Mouse (Mus musculus): ENCODE measurements around the gene Lcorl. TPM values are rescaled to one million over a fixed set of nuclear protein-coding genes. Genes with fewer than 3 reads are reported as not detected.

Lcorl gene
- total and polyA plus RNA-seq, 3 experiments, result 0.57 to 7.8 (median 7.1) TPM

GRCm38 (mm10) chr5:45679955-45680354 lies 177.5 kb downstream of the Lcorl start:
- H3K9ac ChIP-seq (ENCODE audit: low read depth, low read length), result no peak overlapping the region
- H3K4me1 ChIP-seq (ENCODE audit: control insufficient read depth, insufficient read depth, low read length), result no peaks in the 10 kb centered on the region
- H3K36me3 ChIP-seq (ENCODE audit: control insufficient read depth, insufficient read depth, low read length), result no peaks in the 10 kb centered on the region
- intact Hi-C loops (cut with DNase I), result loop anchor here (10.0 kb wide), 1 partner anchor 1455 kb away; the partner anchor contains the start of gene Tapt1
- no peak overlapping the region for H3K27ac ChIP-seq
- no peaks in the 10 kb centered on the region for H3K79me2 ChIP-seq (replicated peaks; ENCODE audit: control insufficient read depth, insufficient read depth, low read length)
- DNase-seq, result no peak
- TF ChIP-seq EP300 (IDR thresholded peaks at IDR 0.05; ENCODE audit: insufficient read depth, low read depth, low read length) (no peak), CTCF (IDR thresholded peaks at IDR 0.05) (no peak), POLR2A (IDR thresholded peaks at IDR 0.05; ENCODE audit: insufficient read depth, low read depth, low read length) (no peak)
- H3K4me3 ChIP-seq, result no peak overlapping the region
- H3K27me3 ChIP-seq (ENCODE audit: control insufficient read depth, insufficient read depth, low read length), result no peaks in the 10 kb centered on the region

DNA sequence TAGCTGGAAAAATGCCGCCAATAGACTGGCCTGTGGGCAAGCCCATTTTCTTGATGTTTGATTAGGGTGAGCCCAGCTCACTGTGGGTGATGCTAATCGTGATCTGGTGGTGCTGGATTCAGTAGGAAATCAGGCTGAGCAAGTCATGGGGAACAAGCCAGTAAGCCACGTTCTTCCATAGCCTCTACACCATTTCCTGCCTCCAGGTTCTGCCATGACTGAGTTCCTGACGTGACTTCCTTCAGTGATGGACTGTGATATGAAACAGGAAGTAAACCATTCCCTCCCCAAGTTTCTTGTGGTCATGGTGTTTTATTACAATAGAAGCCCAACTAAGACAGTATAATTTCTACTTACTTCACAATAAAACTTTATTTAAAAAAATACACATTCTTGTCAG lies 179.8 kb downstream of the Lcorl start:
- no peak for TF ChIP-seq CTCF (IDR thresholded peaks at IDR 0.05)
- Histone ChIP-seq H3K4me3 (no peak overlapping the region), H3K27me3 (ENCODE audit: control insufficient read depth, insufficient read depth, low read length) (no peaks in the 10 kb centered on the region), H3K79me2 (replicated peaks; ENCODE audit: control insufficient read depth, insufficient read depth, low read length) (no peaks in the 10 kb centered on the region), H3K9ac (ENCODE audit: low read depth, low read length) (no peak overlapping the region), H3K36me3 (ENCODE audit: control insufficient read depth, insufficient read depth, low read length) (no peaks in the 10 kb centered on the region), H3K4me1 (ENCODE audit: control insufficient read depth, insufficient read depth, low read length) (no peaks in the 10 kb centered on the region), H3K27ac (no peak overlapping the region)
- 62% methylated on average over 4 of the region's 4 CpGs for WGBS
- intact Hi-C loops (cut with DNase I), result loop anchor here (10.0 kb wide), 1 partner anchor 1453 kb away; the partner anchor contains the start of gene Tapt1
- no peak for DNase-seq

DNA sequence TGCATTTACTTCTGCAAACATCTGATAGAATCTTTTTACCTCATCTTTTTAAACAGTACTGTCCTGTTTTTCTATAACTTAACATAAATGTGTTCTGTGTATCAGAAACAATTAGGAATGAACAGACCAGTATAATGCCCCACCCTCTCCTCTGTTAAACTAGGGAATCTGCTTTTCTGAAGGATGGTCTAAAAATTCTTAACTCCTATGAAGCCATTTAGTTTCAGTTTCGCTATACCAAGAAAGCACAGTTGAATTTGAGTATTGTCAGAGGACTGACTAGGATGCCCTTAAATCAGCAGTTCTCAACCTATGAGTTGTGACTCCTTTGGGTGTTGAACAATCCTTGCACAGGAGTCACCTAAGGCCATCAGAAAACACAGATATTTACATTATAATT lies 182.4 kb downstream of the Lcorl start:
- no peaks in the 10 kb centered on the region for H3K79me2 ChIP-seq (replicated peaks; ENCODE audit: control insufficient read depth, insufficient read depth, low read length)
- H3K4me1 ChIP-seq (ENCODE audit: control insufficient read depth, insufficient read depth, low read length), result 0 out of 2 replicates have a peak, but pooled peaks cover 1% of the 10 kb centered on the region
- H3K4me3 ChIP-seq, result no peak overlapping the region
- TF ChIP-seq CTCF (IDR thresholded peaks at IDR 0.05) (no peak), POLR2A (IDR thresholded peaks at IDR 0.05; ENCODE audit: insufficient read depth, low read depth, low read length) (no peak), EP300 (IDR thresholded peaks at IDR 0.05; ENCODE audit: insufficient read depth, low read depth, low read length) (no peak)
- 96% methylated on average over 1 of the region's 1 CpGs for WGBS
- no peak overlapping the region for H3K27ac ChIP-seq
- intact Hi-C loops (cut with DNase I), result loop anchor here (10.0 kb wide), 1 partner anchor 1450 kb away; the partner anchor contains the start of gene Tapt1
- DNase-seq, result no peak
- no peak overlapping the region for H3K9ac ChIP-seq (ENCODE audit: low read depth, low read length)
- H3K36me3 ChIP-seq (ENCODE audit: control insufficient read depth, insufficient read depth, low read length), result no peaks in the 10 kb centered on the region
- no peaks in the 10 kb centered on the region for H3K27me3 ChIP-seq (ENCODE audit: control insufficient read depth, insufficient read depth, low read length)

- Histone ChIP-seq H3K9ac (ENCODE audit: low read depth, low read length) (no peak overlapping the region), H3K27ac (no peak overlapping the region), H3K27me3 (ENCODE audit: control insufficient read depth, insufficient read depth, low read length) (no peaks in the 10 kb centered on the region), H3K79me2 (replicated peaks; ENCODE audit: control insufficient read depth, insufficient read depth, low read length) (no peaks in the 10 kb centered on the region), H3K36me3 (ENCODE audit: control insufficient read depth, insufficient read depth, low read length) (peaks cover 3% of the 10 kb centered on the region; the same call in 1 of the 2 replicates), H3K4me3 (no peak overlapping the region), H3K4me1 (ENCODE audit: control insufficient read depth, insufficient read depth, low read length) (peaks cover 3% of the 10 kb centered on the region)
- DNase-seq, result no peak
- TF ChIP-seq EP300 (IDR thresholded peaks at IDR 0.05; ENCODE audit: insufficient read depth, low read depth, low read length) (no peak), CTCF (IDR thresholded peaks at IDR 0.05) (no peak), POLR2A (IDR thresholded peaks at IDR 0.05; ENCODE audit: insufficient read depth, low read depth, low read length) (no peak)
- WGBS, result 58% methylated on average over 5 of the region's 5 CpGs
- intact Hi-C loops (cut with DNase I), result loop anchor here (5.0 to 10.0 kb wide), 2 partner anchors 179 to 1446 kb away; partner anchors contain the start of genes Lap3 and Tapt1
Observed at GRCm38 (mm10) chr5:45670894-45671494, 186.4 kb downstream of the Lcorl start.

- TF ChIP-seq EP300 (IDR thresholded peaks at IDR 0.05; ENCODE audit: insufficient read depth, low read depth, low read length), result no peak
- intact Hi-C loops (cut with DNase I), result loop anchor here (5.0 to 10.0 kb wide), 2 partner anchors 178 to 1445 kb away; partner anchors contain the start of genes Lap3 and Tapt1
- Histone ChIP-seq H3K4me1 (ENCODE audit: control insufficient read depth, insufficient read depth, low read length) (peaks cover 3% of the 10 kb centered on the region), H3K9ac (ENCODE audit: low read depth, low read length) (peak overlapping the region; percentile 50), H3K4me3 (peak overlapping the region; percentile 88), H3K27ac (no peak overlapping the region), H3K79me2 (replicated peaks; ENCODE audit: control insufficient read depth, insufficient read depth, low read length) (no peaks in the 10 kb centered on the region), H3K27me3 (ENCODE audit: control insufficient read depth, insufficient read depth, low read length) (no peaks in the 10 kb centered on the region), H3K36me3 (ENCODE audit: control insufficient read depth, insufficient read depth, low read length) (peaks cover 3% of the 10 kb centered on the region; the same call in 1 of the 2 replicates)
- no peak for DNase-seq
- under 1% methylated on average over 13 of the region's 13 CpGs for WGBS
Observed at GRCm38 (mm10) chr5:45670280-45670670, 187.1 kb downstream of the Lcorl start.

- Histone ChIP-seq H3K27ac (peak within 1 kb of the TSS; percentile 65), H3K9ac (ENCODE audit: low read depth, low read length) (peak within 1 kb of the TSS; percentile 68), H3K36me3 (ENCODE audit: control insufficient read depth, insufficient read depth, low read length) (peaks cover 3% of the 10 kb centered on the region; the same call in 1 of the 2 replicates), H3K79me2 (replicated peaks; ENCODE audit: control insufficient read depth, insufficient read depth, low read length) (no peaks in the 10 kb centered on the region), H3K27me3 (ENCODE audit: control insufficient read depth, insufficient read depth, low read length) (no peaks in the 10 kb centered on the region), H3K4me1 (ENCODE audit: control insufficient read depth, insufficient read depth, low read length) (peaks cover 3% of the 10 kb centered on the region), H3K4me3 (peak within 1 kb of the TSS; percentile 88)
- TF ChIP-seq POLR2A (IDR thresholded peaks at IDR 0.05; ENCODE audit: insufficient read depth, low read depth, low read length) (peak; percentile 45; the same call in 1 of the 2 replicates), EP300 (IDR thresholded peaks at IDR 0.05; ENCODE audit: insufficient read depth, low read depth, low read length) (no peak), CTCF (IDR thresholded peaks at IDR 0.05) (no peak)
- peak; percentile 99 to 100 for DNase-seq
- under 1% methylated on average over 66 of the region's 66 CpGs for WGBS
- intact Hi-C loops (cut with DNase I), result loop anchor here (2.0 to 10.0 kb wide), 6 partner anchors 135 to 1445 kb away; partner anchors contain the start of genes Lap3, Lcorl, Med28 and Tapt1
Observed at GRCm38 (mm10) chr5:45669598-45670279, 187.7 kb downstream of the Lcorl start, which contains the start of gene Ncapg. Gene Ncapg (plus strand): TSS chr5:45669919.

Measured in heart, adult 2 months (tissue).